Mouse (Mus musculus): ENCODE data around the gene Tbx3.

Tbx3 gene

DNA sequence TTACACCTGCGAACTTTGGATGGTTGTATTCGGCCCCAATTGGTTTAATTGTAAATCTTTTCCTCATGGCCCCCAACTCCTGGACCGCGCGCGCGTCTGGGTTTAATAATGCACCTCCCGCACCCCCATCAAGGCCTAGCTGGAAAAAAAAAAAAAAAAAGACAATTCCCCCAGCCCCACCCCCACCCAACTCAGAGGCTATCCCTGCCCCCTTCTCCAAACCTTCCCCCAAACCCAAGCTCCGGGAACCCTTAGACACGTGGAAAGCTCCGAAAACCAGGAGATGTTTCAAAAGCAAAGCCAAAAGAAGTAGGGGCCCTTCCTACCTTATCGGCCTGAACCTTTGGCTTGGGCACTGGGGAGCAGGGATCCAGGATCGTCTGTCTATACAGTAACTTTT lies 8.1 kb upstream of the Tbx3 start:
- no peak for DNase-seq (ENCODE audit: low read depth)

DNA sequence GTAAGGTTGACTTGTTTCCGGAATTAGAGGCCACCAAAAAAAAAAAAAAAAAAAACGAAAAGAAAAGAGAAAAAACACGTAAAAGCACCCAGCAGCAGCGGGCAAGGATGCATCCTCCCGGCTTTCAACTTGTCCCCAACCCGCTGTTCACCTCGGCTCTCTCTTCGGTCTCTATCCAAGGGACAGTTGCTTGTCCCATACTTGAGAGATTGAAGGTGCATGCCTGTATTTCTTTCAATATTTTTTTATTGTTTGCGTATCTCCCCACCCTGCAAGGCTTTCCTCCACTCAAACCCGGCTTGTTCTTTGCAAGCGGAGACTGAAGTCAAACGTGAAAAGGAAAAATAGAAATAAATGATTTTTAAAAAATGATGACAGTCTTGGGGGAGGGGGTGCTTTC lies 7.7 kb upstream of the Tbx3 start:
- no peak for DNase-seq (ENCODE audit: low read depth)

DNA sequence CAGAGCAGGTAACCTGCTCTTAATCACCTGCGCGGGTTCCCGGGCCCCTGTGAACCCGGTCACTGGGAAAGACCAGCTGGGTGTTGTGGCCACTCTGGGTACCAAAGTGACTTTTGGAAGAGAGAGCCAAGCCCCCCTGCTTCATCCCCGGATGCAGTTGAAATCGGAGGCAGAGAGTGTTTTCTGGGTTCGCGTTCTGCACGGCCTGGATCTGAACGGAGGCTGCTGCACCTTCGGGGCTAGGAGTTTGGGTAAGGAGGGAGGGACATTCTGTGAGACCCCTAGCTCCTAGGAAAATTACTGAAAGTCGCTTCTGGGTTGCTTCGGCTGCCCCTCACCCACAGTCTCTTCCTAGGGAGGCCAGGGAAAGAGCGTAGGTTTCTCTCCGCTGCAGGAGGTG lies 7.2 kb upstream of the Tbx3 start:
- DNase-seq (ENCODE audit: low read depth), result no peak

DNA sequence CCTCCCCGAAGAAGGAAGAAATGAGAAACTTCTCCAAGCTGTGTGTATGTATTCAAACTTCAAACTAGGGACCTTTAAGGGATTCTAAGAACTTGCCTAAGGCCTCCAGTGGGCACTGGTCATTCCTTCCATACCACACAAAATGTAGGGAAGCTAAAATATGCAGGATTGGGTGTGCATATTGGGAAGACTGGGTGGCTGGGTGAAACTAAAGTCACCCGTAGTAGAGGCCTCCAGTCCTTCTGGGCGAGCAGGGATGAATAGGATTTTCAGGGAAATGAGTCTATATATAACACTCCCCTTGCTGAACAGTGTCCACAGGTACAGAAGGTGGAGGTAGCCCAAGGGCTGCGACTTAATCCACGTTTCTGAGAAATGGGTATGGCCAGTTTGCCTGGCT lies 6.7 kb upstream of the Tbx3 start:
- DNase-seq (ENCODE audit: low read depth), result no peak

DNA sequence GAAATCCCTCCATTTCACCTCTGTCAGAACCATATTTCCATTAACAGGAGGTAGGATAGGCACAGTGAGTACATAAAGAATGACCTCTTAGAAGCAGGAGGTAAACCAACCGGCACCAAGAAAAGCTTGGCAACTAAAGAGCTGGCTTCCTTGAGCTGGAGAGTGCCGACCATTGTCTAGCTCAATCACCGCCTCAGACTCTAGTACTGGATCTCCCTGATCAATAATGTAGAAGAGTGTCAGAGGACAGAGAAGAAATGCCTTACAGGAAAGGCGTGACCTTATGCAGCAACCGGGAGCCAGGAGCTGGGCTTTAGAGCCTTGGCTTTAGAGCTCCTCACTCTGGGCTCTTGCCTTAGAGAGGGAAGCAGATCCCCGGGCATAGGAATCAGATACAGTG lies 4.7 kb upstream of the Tbx3 start:
- no peak for DNase-seq (ENCODE audit: low read depth)

DNA sequence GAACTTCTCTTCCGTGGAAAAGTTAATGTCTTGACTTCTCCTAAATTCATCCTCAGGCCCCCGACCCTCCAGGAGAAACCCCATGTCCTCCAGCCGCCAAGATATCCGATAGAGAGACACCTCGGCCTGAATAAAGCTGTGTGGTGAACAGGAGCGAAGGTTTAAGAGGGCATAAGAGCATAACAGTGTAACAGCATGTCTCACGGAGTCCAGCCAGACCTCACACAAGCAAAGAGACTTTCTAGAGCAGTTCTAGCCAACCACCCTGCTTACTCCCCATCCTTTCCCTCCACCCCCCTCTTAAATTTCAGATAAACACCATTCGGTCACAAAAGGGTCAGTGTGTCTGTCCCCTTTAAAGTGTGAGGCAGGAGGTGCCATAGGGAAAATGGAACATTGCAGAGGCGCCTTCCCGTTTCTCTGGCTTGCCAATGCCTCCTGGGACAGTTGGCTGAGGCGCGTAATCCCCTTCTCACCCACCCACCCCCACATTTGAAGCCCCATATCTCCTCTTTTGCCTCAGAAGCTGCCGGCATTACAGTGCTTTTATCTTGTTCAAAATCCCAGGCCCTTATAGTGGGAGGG lies 3.0 kb upstream of the Tbx3 start:
- no peak for DNase-seq (ENCODE audit: low read depth)

DNA sequence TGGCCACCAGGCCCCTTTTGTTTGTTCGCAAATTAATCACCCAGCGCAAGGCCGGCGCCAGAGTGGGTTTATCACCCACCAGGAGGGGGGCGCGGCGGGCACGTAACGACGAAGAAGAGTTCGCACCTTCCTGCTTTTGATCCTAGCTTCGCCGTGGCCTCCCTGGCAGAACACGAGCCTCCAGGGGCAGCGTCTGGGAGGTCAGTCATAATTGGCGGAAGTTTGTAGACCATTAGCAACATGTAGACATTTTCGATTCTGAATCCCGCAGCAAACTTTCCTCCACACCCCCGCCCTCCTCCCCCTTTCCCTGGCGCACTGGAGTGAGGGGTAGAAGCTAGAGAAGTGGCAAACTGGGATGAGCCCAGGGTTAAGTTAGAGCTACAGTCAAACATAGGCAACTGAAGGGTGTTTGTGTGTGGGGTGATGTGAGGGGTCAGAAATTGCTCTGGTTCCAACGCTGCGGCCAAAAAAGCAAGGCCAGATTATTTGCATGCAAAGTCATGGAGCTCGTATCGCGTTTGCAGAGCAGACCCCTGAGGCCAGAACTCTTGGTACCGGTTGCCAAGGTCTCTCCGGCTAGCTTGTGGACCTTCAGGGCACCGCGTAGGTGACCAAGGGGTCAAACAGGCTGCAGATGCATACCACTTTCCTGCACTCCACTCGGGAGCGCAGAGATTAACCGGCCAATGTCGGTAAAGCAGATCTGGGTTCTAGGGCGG lies 2.1 kb upstream of the Tbx3 start:
- DNase-seq (ENCODE audit: low read depth), result no peak

DNA sequence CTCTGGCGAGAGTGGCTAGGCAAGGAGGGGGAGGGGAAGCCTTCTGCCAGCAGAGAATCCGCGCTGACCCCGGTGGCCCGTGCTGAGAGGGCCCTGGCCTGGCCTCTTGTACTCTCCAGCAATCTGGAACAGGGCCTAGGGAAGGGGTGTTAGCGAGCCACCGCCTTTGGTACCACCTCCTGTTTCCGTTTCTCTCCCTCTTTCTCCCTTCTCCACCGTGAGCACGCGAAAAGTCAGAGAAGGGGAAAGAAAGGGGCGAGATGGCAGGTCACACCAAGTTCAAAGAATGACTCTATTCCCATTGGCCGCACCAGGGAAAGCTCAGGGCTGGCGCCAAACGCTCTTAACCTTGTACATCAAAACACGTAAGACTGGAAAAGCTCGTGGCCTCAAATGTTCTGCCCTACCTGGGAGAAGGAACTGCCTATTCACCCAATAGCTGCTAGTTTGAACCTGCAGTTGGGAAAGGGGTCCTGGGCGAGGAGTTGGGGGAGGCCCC lies 1.5 kb upstream of the Tbx3 start:
- DNase-seq (ENCODE audit: low read depth), result no peak

DNA sequence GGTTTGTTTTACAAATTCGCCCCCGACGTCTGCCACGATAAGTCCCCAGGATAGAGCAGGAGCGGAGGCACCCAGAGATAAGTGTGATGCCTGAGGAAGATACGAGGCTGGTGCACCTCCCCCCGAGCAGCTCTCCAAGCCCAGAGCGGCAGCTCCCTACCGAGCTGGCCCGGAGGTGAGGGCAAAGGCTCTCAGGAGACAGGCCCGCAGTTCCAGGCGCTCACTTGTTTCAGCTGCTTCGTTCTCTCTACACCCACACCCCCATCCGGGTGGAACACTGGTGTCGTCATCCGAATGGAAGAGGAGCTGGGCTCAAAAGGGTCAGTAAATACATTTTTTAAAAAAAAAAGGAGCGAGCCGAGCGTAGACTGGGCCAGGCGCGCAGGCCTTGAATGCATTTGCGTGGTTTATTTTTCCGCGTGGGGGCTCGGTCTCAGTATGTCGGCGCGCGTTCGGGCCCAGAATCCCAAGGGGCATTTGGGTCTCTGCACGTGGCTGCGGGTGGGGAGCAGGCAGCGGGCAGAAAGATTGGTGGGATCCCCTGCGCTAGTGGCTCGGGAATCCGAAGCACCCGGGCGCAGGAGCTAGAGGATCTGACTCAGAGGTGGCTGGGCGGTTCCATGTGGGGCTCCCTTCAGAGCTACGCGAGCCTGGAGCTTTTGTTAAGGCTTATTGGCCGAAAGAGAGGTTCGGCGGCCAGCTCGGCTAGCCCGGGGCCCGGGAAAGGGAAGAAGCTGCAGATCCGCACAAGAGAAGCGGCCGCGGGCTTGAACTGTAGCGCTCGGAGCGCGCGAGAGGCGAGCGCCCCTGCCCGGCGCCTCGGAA lies 516 bp upstream of the Tbx3 start:
- no peak for DNase-seq (ENCODE audit: low read depth)

DNA sequence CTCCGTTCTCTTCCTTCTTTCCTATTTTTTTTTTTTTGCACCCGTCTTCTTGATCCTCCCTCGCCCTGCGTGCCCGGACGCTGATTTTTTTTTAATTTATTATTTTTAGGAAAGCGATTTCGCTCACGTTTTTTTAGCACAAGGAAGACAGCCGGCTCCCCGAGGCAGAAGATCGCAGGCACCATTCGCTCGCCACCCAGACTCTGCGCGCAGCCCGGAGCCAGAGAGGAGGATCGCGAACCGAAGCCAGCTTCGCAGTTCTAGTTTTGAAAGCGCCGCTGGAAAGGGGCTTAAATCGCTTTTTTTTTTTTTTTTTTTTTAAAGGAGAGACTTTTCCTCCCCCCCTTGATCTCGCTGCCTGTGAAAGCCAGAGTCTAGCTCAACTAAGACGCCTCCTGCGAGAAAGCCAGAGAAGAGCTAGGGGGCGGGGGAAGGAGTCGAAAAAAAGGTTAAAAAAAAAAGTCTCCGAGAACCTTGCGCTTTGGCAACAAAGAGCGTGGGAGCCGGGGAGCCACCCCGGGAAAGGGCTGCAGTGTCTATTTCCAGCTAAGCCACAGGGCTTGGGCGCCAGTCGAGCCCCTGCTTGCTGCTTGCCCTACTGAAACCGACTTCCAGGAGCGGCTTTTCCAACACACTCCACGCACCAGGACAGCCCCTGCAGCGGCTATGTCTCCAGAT lies 794 bp downstream of the Tbx3 start:
- DNase-seq (ENCODE audit: low read depth), result no peak

DNA sequence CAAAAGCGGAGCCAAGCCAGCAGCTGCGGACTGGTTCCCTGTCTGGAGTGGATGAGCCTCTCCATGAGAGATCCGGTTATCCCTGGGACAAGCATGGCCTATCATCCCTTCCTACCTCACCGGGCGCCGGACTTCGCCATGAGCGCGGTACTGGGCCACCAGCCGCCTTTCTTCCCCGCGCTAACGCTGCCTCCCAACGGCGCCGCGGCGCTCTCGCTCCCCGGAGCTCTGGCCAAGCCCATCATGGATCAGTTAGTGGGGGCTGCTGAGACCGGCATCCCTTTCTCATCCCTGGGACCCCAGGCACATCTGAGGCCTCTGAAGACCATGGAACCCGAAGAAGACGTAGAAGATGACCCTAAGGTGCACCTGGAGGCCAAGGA lies 1.5 kb downstream of the Tbx3 start:
- no peak for DNase-seq (ENCODE audit: low read depth)

DNA sequence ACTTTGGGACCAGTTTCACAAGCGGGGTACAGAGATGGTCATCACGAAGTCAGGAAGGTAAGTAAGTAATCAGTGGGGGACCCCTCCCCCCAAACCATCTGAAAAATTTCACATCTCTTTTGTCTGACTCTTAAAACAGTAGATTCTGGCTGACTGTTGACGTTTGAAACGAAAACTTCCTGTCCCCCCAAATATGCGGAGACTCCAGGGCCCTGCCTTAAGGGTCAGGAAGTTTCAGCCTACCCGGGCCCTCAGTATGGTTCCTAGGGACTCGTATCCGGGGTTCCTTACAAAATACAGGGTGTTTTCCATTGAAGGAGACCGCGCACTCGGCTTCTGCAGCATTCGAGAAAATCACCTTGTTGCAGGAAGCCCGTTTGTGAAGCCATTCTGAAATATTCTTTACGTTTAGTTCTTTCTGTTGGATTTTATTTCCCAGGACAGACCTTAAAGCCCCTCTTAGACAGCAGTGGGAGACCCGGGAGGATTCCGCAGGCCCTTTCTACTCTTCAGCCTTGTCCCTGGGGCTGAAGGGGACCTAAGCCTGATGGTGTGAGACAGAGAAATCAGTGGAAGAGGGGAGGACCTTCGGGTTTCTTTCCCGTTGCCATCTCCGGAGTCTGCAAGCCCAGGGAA lies 2.0 kb downstream of the Tbx3 start:
- DNase-seq (ENCODE audit: low read depth), result no peak

DNA sequence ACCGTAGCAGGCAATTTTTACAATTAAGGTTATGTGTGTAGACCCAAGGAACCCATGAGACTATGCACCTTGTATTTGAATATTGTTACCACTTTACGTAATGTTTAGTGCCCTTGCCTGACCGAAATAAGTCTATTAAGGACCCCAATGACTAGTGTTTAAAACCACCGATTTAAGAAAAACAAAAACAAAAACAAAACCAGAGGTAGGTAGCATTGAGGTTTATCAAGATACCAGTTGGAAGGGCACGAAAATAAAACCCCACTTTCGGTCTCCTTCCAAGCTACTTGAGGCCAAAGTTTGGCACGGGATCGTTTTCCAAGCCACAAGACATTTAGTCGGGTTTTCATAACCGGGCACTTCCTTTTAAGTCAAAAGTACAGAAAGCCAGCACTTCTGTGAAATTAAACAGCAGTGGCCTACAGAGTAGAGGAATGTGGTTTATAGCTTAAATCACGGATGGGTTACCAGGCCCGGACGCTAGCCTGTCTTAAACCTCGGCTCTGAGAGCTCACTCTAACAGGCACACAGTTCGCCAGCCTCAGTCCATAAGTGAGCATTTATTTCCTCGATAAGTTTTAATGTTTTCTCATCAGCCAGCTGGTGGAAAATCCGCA lies 2.6 kb downstream of the Tbx3 start:
- no peak for DNase-seq (ENCODE audit: low read depth)

DNA sequence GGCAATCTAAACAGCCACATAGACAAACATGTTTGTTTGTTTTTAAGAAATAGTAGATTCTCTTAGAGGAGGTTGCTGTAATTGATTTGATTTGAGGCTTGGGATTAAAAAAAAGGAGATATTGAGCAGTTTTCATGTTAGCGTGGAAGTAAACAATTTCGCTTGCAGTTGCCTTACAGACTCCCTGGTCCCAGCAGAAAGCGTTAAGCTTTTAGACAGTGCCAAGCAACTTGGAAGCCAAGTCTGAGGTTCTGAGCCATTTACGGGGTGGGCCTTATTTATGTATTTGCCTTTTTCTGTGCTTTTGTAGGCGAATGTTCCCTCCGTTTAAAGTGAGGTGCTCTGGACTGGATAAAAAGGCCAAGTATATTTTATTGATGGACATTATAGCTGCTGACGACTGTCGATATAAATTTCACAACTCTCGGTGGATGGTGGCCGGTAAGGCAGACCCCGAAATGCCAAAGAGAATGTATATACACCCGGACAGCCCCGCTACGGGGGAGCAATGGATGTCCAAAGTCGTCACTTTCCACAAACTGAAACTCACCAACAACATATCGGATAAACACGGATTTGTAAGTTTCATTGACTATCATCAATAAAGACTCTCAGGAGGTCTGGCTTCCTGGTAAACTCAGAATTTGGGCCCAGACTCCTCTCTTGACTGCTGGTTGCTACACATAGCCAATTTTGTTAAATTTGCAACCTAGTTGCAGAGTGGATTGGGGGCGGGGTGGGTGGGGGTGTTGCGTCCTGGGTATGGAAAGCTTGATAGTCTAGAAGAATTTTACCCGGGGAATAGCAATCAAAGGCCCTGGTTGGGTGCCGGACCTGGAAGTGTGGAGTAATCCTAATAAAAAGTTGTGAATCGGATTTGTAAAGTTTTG lies 3.5 kb downstream of the Tbx3 start:
- DNase-seq (ENCODE audit: low read depth), result no peak

DNA sequence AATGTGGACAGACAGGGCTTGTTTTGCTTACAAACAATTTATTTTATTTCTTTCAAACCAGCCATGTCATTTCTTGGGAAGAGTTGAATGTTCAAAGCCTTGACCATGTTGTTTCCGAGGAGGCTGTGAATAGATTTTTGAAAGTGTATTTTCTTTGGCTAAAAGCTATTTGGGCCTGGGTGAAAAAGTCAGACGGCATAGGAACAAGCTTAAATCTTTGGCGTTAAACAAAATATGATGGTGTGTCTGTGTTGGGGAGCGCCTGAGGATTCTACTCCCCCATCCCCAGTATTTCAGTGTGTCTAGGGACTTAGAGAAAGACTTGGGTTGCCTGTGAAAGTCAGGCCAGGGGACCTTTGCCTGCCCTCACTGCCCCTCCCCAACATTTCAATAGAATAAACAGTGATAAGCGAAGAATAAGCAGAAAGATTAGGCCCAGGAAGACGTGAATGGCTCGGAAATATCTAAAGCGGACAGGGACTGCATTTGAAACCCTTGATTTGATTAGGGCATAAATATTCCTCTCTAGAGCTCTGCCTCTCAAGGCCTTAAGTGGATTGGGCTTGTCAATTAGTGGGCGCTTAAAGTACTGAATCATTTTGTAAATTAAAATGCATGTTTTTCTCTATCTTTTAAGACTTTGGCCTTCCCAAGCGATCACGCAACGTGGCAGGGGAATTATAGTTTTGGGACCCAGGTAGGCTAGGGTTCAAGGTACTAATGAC lies 4.3 kb downstream of the Tbx3 start:
- no peak for DNase-seq (ENCODE audit: low read depth)

DNA sequence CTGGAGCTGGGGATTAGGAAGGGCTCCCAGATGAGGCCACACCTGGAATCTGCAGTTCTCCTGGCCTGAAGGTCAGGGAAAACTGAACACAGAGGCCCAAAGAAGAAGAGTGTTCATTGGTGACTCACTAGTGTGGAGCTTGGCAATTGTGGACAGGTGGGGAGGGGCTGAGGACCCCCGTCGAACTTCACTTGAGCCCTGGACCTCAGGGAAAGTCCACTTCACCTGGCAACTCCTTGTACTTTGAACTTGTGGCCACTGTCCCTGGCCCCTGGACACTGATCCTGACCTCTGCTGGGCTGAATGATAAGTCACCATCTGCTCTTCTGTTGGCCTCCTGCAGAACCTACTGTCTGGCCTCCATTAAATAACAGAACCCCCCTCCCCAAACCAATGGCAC lies 5.8 kb downstream of the Tbx3 start:
- no peak for DNase-seq (ENCODE audit: low read depth)

DNA sequence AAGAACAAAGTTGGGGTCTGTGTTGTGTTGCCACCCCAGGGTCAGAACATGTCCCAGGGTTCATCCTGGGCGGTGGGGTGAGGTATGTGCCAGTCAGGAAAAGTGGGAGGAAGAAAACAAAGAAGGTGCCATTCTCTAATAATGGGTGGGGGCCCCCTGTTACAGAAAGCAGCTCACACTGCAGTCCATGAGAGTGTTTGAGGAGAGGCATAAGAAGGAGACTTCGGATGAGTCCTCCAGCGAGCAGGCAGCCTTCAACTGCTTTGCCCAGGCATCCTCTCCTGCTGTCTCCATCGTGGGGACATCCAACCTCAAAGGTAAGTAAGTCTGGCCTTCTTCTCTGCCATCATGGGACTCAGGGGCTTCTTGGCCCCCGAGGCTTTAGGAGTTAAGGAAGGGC lies 8.0 kb downstream of the Tbx3 start:
- no peak for DNase-seq (ENCODE audit: low read depth)

DNA sequence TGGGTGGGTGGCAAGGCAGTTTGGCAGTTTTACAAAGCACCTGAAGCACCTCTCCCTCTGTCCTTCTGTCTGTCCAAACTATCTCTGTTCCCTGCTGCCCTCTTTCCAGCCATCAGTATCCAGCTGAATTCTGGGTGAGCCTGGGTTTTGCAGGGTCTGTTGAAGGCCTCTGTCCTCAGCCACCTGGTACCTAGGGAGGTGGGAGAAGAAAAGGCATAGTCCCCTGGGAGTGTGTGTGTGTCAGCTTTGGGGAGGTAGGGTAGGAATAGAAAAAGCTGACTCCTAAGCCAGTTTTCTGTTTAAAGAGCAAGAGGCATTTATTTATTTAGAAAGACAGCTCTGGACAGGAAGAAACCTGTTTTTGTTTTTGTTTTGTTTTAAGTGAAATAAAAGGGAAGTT lies 8.6 kb downstream of the Tbx3 start:
- DNase-seq (ENCODE audit: low read depth), result no peak

DNA sequence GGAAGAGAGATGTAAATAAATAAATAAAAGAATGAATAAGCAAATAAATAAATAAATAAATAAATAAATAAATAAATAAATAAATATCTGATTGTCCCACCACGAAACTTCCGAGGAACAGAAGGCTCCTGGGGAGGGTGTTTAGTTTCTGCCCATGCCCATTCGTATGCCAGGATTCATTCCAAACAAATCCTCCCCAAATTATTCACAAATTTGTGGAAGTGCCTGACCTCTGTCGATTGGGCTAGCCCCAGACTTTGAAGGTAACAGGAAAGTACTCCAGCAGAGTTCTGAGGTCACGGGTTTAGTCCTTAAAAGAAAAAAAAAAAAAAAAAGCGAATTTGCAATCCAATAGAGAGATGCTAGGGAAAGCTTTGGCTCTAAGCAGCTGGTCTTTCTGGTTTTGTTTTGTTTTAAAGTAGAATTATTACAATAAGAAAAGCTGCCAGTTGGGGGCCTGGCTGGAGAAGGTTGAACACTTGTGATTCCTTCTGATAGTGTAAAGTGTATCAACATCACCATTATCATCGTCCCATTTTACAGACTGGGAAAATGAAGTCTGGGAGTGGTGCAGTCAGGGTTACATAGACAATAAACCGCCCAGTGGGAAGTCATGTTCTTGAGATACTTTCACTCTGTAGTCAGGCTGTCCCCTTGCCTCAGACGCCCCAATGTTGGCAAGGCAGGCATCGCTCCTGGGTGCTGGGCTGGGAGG lies 9.3 kb downstream of the Tbx3 start:
- no peak for DNase-seq (ENCODE audit: low read depth)

Data from induced T-regulatory cell, adult 2 months (primary cell).